Mouse (Mus musculus): Measurements from ENCODE around the gene Grm7.

Grm7 gene

DNA sequence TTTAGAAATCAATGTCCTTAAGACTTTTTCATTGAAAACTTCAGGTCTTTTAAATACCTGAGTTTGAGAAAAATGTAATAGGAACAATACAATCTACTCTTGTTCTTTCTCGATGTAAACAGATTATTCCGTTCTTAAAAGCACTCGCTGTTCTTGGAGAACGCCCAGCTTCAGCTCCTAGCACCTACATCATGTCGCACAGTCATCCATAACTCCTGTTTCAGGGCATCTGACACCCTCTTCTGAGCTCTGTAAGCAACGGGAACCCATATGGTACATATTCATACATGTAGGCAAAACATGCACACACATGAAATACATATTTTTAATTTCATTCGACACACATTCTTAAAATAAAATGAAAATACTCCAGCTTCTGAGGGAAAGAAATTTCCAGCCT, 916.0 kb downstream of the Grm7 start:
- no peak for DNase-seq (ENCODE audit: low spot score)

GRCm38 (mm10) chr6:111571471-111572088, 926.2 kb downstream of the Grm7 start:
- no peak for DNase-seq (ENCODE audit: low spot score)

GRCm38 (mm10) chr6:111584851-111585250, 939.5 kb downstream of the Grm7 start:
- no peak for DNase-seq (ENCODE audit: low spot score)

GRCm38 (mm10) chr6:111587572-111587971, 942.2 kb downstream of the Grm7 start:
- no peak for DNase-seq (ENCODE audit: low spot score)

DNA sequence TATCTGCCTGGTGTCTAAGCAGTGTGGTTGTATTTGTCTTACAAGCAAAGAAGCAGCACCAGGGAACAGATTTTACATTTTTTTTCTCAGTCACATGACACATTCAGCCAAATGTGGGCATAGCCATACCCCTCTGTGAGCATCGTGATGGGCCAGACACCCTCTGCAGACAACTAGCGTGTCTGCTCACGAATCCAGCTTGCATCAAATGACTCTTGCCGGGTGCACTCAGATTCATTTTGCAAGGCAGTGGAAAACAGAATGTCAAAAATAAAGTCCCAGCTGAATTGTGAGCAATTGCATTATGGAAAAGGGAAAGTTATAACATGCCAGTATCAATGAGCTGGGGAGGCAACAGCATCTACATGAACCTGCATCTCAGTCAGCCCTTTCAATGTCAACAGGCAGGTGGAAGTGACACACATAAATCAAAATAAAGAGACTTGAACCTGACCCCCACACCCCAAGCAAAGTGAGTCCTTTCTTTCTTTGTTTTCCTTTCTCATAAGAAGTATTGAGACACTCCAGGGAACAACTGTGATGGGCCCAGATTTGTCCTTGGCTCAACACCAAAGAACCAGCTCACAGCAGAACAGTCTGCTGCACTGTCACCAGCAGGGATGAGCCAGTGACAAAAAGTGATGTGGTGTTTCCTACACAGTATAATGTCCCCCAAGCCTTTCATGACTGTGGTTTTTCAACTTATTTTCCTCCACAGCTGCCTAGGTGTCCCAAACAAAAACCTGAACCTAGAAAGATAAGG, 956.7 kb downstream of the Grm7 start:
- no peak for DNase-seq (ENCODE audit: low spot score)

- DNase-seq (ENCODE audit: low spot score): no peak
Measured at GRCm38 (mm10) chr6:111610396-111610795, 965.0 kb downstream of the Grm7 start.

DNA sequence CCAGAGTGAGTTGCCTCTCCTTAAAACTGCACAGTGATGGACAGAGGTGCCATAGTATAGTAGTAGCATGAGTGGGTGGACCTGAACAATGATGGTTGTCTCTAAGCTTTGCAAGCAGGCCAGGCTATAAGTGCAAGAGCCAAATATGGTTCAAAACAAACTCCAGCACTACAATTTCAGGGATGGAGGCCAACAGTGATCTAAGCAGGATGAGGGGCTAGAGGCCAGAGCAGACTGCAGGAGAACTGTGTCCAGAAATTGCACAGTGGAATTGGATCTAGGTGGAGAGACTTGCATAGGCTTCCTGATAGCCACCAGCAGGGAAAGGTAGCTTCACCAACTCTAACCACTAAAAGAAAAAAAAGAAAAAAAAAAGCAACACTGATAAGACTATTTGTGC, 968.5 kb downstream of the Grm7 start:
- no peak for DNase-seq (ENCODE audit: low spot score)

Data from ovary, postnatal 36 days (tissue).